In genomic region chr9:121760271-121761090, GRCm38 (mm10) we compare ENCODE assay signal across 8 mouse cellular contexts. TPM values are rescaled to one million over a fixed set of nuclear protein-coding genes. Genes with fewer than 3 reads are reported as not detected.
DNase-seq lines count a peak whose midpoint lies in the region; ATAC-seq lines count a peak whose summit lies in the region.

No protein-coding gene starts in this region.

- 1% methylated on average over 43 of the region's 43 CpGs for WGBS in hindbrain, embryonic 12.5 days
- 1% methylated on average over 43 of the region's 43 CpGs for WGBS in midbrain, embryonic 10.5 days
- WGBS in stomach, embryonic 14.5 days = 2% methylated on average over 43 of the region's 43 CpGs

- peaks cover 51% of the 10 kb centered on the region for H3K27me3 ChIP-seq in erythroblast, embryonic 14.5 days (ENCODE audit: control insufficient read depth)
- H3K27me3 ChIP-seq in hindbrain, embryonic 12.5 days = no peaks in the 10 kb centered on the region
- no peaks in the 10 kb centered on the region for H3K27me3 ChIP-seq in midbrain, embryonic 10.5 days (ENCODE audit: low read depth, poor library complexity, severe bottlenecking)
- no peaks in the 10 kb centered on the region for H3K27me3 ChIP-seq in stomach, embryonic 14.5 days (ENCODE audit: control insufficient read depth, insufficient read depth, low read length)

- peak overlapping the region; percentile 91 for H3K27ac ChIP-seq in hindbrain, embryonic 12.5 days
- H3K27ac ChIP-seq in midbrain, embryonic 10.5 days (replicated peaks) = peak overlapping the region; percentile 97
- peak overlapping the region; percentile 92 for H3K27ac ChIP-seq in stomach, embryonic 14.5 days (ENCODE audit: low read length)

- H3K4me1 ChIP-seq in erythroblast, embryonic 14.5 days (ENCODE audit: control insufficient read depth) = peaks cover 8% of the 10 kb centered on the region
- peaks cover 39% of the 10 kb centered on the region for H3K4me1 ChIP-seq in hindbrain, embryonic 12.5 days
- H3K4me1 ChIP-seq in midbrain, embryonic 10.5 days = peaks cover 48% of the 10 kb centered on the region
- peaks cover 31% of the 10 kb centered on the region for H3K4me1 ChIP-seq in stomach, embryonic 14.5 days (ENCODE audit: control insufficient read depth, insufficient read depth, low read length)

- peak; percentile 56 for DNase-seq in cerebellum, adult 9-10 months
- DNase-seq in frontal cortex, postnatal 36 days (ENCODE audit: low spot score in 2 of 2) = peak; percentile 47 to 56
- DNase-seq in left cerebral cortex, postnatal 4 days = peak; percentile 71
- peak; percentile 86 for DNase-seq in midbrain, embryonic 10.5 days (ENCODE audit: low spot score)

- ATAC-seq in erythroblast, adult 5-6 weeks (replicated peaks; ENCODE audit: low FRiP score, poor library complexity, severe bottlenecking) = no peak
- ATAC-seq in hindbrain, embryonic 12.5 days (ENCODE audit: low FRiP score) = peak; percentile 53
- peak; percentile 62 for ATAC-seq in stomach, embryonic 14.5 days (ENCODE audit: insufficient number of reproducible peaks, insufficient read depth, low FRiP score, low read depth)

- intact Hi-C loops in left cerebral cortex, postnatal 4 days (cut with DNase I) = no loop called here

- no peaks in the 10 kb centered on the region for H3K9me3 ChIP-seq in erythroblast, embryonic 14.5 days (ENCODE audit: control insufficient read depth, low read length)
- H3K9me3 ChIP-seq in hindbrain, embryonic 12.5 days (replicated peaks) = no peaks in the 10 kb centered on the region
- H3K9me3 ChIP-seq in midbrain, embryonic 10.5 days (replicated peaks) = no peaks in the 10 kb centered on the region
- H3K9me3 ChIP-seq in stomach, embryonic 14.5 days (ENCODE audit: control insufficient read depth, low read depth, low read length) = no peaks in the 10 kb centered on the region

- peak overlapping the region; percentile 95 for H3K4me2 ChIP-seq in hindbrain, embryonic 12.5 days (replicated peaks)
- H3K4me2 ChIP-seq in stomach, embryonic 14.5 days (replicated peaks; ENCODE audit: low read depth, low read length) = peak overlapping the region; percentile 91

- H3K36me3 ChIP-seq in erythroblast, embryonic 14.5 days (ENCODE audit: control insufficient read depth) = peaks cover 31% of the 10 kb centered on the region
- H3K36me3 ChIP-seq in hindbrain, embryonic 12.5 days = peaks cover 35% of the 10 kb centered on the region
- peaks cover 53% of the 10 kb centered on the region for H3K36me3 ChIP-seq in midbrain, embryonic 10.5 days
- peaks cover 31% of the 10 kb centered on the region for H3K36me3 ChIP-seq in stomach, embryonic 14.5 days (ENCODE audit: control insufficient read depth, insufficient read depth, low read length)

- H3K4me3 ChIP-seq in erythroblast, embryonic 14.5 days (replicated peaks) = peak overlapping the region; percentile 47
- peak overlapping the region; percentile 89 for H3K4me3 ChIP-seq in hindbrain, embryonic 12.5 days
- peak overlapping the region; percentile 75 for H3K4me3 ChIP-seq in midbrain, embryonic 10.5 days
- peak overlapping the region; percentile 87 for H3K4me3 ChIP-seq in stomach, embryonic 14.5 days (ENCODE audit: low read depth, low read length)

- H3K9ac ChIP-seq in hindbrain, embryonic 12.5 days = peak overlapping the region; percentile 94
- peak overlapping the region; percentile 87 for H3K9ac ChIP-seq in stomach, embryonic 14.5 days (replicated peaks; ENCODE audit: low read depth, low read length)

RNA-seq across cellular contexts. Expression of gene Zfp651, which starts 1.4 kb away (rescaled TPM):
- polyA plus RNA-seq in erythroblast, embryonic 14.5 days (2012) = 0.03 and 0.04 TPM in 2 replicates
- total RNA-seq in erythroblast, adult 5-6 weeks (2015; ENCODE audit: low replicate concordance) = 2.1 TPM in 1 of 2 replicates, not detected in the other
- 0.42 and 0.43 TPM in 2 replicates for total RNA-seq in erythroblast, adult 5-6 weeks (2017; ENCODE audit: low replicate concordance)
- 11.6 and 12.4 TPM in 2 replicates for polyA plus RNA-seq in hindbrain, embryonic 12.5 days (2016; fragmentation: Nextera tagmentation; extraction: Ambion mirVana)
- total RNA-seq in left cerebral cortex, postnatal 4 days (2021) = 10 to 100 TPM; 87.2 to 91.9 TPM
- 4.8 and 6.6 TPM in 2 replicates for polyA plus RNA-seq in midbrain, embryonic 10.5 days (2016; fragmentation: Nextera tagmentation; extraction: Ambion mirVana)
- polyA plus RNA-seq in stomach, embryonic 14.5 days (2014; fragmentation: Nextera tagmentation; extraction: Ambion mirVana) = 12.5 and 13.7 TPM in 2 replicates

RNA-seq across cellular contexts. Expression of gene Klhl40, which starts 16.9 kb away (rescaled TPM):
- polyA plus RNA-seq in erythroblast, embryonic 14.5 days (2012) = not detected in 2 replicates
- not detected in 2 replicates for total RNA-seq in erythroblast, adult 5-6 weeks (2015; ENCODE audit: low replicate concordance)
- not detected in 2 replicates for total RNA-seq in erythroblast, adult 5-6 weeks (2017; ENCODE audit: low replicate concordance)
- polyA plus RNA-seq in hindbrain, embryonic 12.5 days (2016; fragmentation: Nextera tagmentation; extraction: Ambion mirVana) = 0.48 and 2.7 TPM in 2 replicates
- 1 to 10 TPM; 1.3 TPM for total RNA-seq in left cerebral cortex, postnatal 4 days (2021)
- polyA plus RNA-seq in midbrain, embryonic 10.5 days (2016; fragmentation: Nextera tagmentation; extraction: Ambion mirVana) = 0.15 and 0.16 TPM in 2 replicates
- polyA plus RNA-seq in stomach, embryonic 14.5 days (2014; fragmentation: Nextera tagmentation; extraction: Ambion mirVana) = 0.17 and 0.57 TPM in 2 replicates

RNA-seq across cellular contexts. Expression of gene Hhatl, which starts 31.8 kb away (rescaled TPM):
- not detected in 2 replicates for polyA plus RNA-seq in erythroblast, embryonic 14.5 days (2012)
- not detected in 2 replicates for total RNA-seq in erythroblast, adult 5-6 weeks (2015; ENCODE audit: low replicate concordance)
- total RNA-seq in erythroblast, adult 5-6 weeks (2017; ENCODE audit: low replicate concordance) = not detected in 2 replicates
- 0.13 and 0.15 TPM in 2 replicates for polyA plus RNA-seq in hindbrain, embryonic 12.5 days (2016; fragmentation: Nextera tagmentation; extraction: Ambion mirVana)
- under 1 TPM in 1 of 2 experiments, not detected in 1; 0.93 TPM for total RNA-seq in left cerebral cortex, postnatal 4 days (2021)
- polyA plus RNA-seq in midbrain, embryonic 10.5 days (2016; fragmentation: Nextera tagmentation; extraction: Ambion mirVana) = not detected in 2 replicates
- polyA plus RNA-seq in stomach, embryonic 14.5 days (2014; fragmentation: Nextera tagmentation; extraction: Ambion mirVana) = 0.78 and 1.1 TPM in 2 replicates

RNA-seq across cellular contexts. Expression of gene Nktr, which starts 41.5 kb away (rescaled TPM):
- 1.1 and 1.8 TPM in 2 replicates for polyA plus RNA-seq in erythroblast, embryonic 14.5 days (2012)
- total RNA-seq in erythroblast, adult 5-6 weeks (2015; ENCODE audit: low replicate concordance) = 42.6 and 59.0 TPM in 2 replicates
- 81.6 and 92.8 TPM in 2 replicates for total RNA-seq in erythroblast, adult 5-6 weeks (2017; ENCODE audit: low replicate concordance)
- 77.5 and 85.3 TPM in 2 replicates for polyA plus RNA-seq in hindbrain, embryonic 12.5 days (2016; fragmentation: Nextera tagmentation; extraction: Ambion mirVana)
- 100 to 1,000 TPM; 145 to 152 TPM for total RNA-seq in left cerebral cortex, postnatal 4 days (2021)
- 56.1 and 59.5 TPM in 2 replicates for polyA plus RNA-seq in midbrain, embryonic 10.5 days (2016; fragmentation: Nextera tagmentation; extraction: Ambion mirVana)
- polyA plus RNA-seq in stomach, embryonic 14.5 days (2014; fragmentation: Nextera tagmentation; extraction: Ambion mirVana) = 88.1 and 102 TPM in 2 replicates

RNA-seq across cellular contexts. Expression of gene Ss18l2, which starts 50.4 kb away (rescaled TPM):
- polyA plus RNA-seq in erythroblast, embryonic 14.5 days (2012) = 1.8 and 3.0 TPM in 2 replicates
- total RNA-seq in erythroblast, adult 5-6 weeks (2015; ENCODE audit: low replicate concordance) = 5.4 and 28.4 TPM in 2 replicates
- 5.5 and 10.0 TPM in 2 replicates for total RNA-seq in erythroblast, adult 5-6 weeks (2017; ENCODE audit: low replicate concordance)
- polyA plus RNA-seq in hindbrain, embryonic 12.5 days (2016; fragmentation: Nextera tagmentation; extraction: Ambion mirVana) = 103 and 130 TPM in 2 replicates
- 10 to 100 TPM; 60.1 to 60.6 TPM for total RNA-seq in left cerebral cortex, postnatal 4 days (2021)
- polyA plus RNA-seq in midbrain, embryonic 10.5 days (2016; fragmentation: Nextera tagmentation; extraction: Ambion mirVana) = 91.8 and 103 TPM in 2 replicates
- 136 TPM in 2 replicates for polyA plus RNA-seq in stomach, embryonic 14.5 days (2014; fragmentation: Nextera tagmentation; extraction: Ambion mirVana)
